Mouse (Mus musculus): ENCODE data around the gene Akap9. TPM values are rescaled to one million over a fixed set of nuclear protein-coding genes. Genes with fewer than 3 reads are reported as not detected.
"Not testable (repeated sequence)": the region's sequence is repeated elsewhere in the genome, so short reads cannot be mapped to it uniquely, and the experiment has no call there.

Gene Akap9
- polyA plus RNA-seq, 1 experiment from 2014 or later, result 327 TPM

- H3K9me3 ChIP-seq (replicated peaks), result no peaks in the 10 kb centered on the region
- no peaks in the 10 kb centered on the region for H3K27me3 ChIP-seq (replicated peaks)
- no peak overlapping the region for H3K4me3 ChIP-seq (replicated peaks)
- no peak overlapping the region for H3K4me2 ChIP-seq
- H3K36me3 ChIP-seq, result peaks cover 59% of the 10 kb centered on the region
- H3K9ac ChIP-seq (replicated peaks), result no peak overlapping the region
- no peak overlapping the region for H3K27ac ChIP-seq (replicated peaks)
- 84% methylated on average over 5 of the region's 5 CpGs for WGBS
- H3K4me1 ChIP-seq, result no peaks in the 10 kb centered on the region
- no peak for ATAC-seq (ENCODE audit: low FRiP score)
Observed at GRCm38 (mm10) chr5:3973764-3974163, 45.9 kb downstream of the Akap9 start.

GRCm38 (mm10) chr5:3974896-3975295 is 47.0 kb downstream of the Akap9 start:
- WGBS, result 67% methylated on average over 6 of the region's 6 CpGs
- Histone ChIP-seq H3K27ac (replicated peaks) (no peak overlapping the region), H3K27me3 (replicated peaks) (no peaks in the 10 kb centered on the region), H3K4me3 (replicated peaks) (no peak overlapping the region), H3K9ac (replicated peaks) (no peak overlapping the region), H3K36me3 (peaks cover 58% of the 10 kb centered on the region), H3K4me2 (no peak overlapping the region), H3K9me3 (replicated peaks) (no peaks in the 10 kb centered on the region), H3K4me1 (no peaks in the 10 kb centered on the region)
- ATAC-seq (ENCODE audit: low FRiP score), result no peak

GRCm38 (mm10) chr5:3976111-3976510 is 48.3 kb downstream of the Akap9 start:
- H3K9me3 ChIP-seq (replicated peaks), result no peaks in the 10 kb centered on the region
- H3K4me1 ChIP-seq, result no peaks in the 10 kb centered on the region
- no peaks in the 10 kb centered on the region for H3K27me3 ChIP-seq (replicated peaks)
- H3K9ac ChIP-seq (replicated peaks), result no peak overlapping the region
- WGBS, result 96% methylated on average over 8 of the region's 8 CpGs
- no peak for ATAC-seq (ENCODE audit: low FRiP score)
- no peak overlapping the region for H3K27ac ChIP-seq (replicated peaks)
- peaks cover 48% of the 10 kb centered on the region for H3K36me3 ChIP-seq
- H3K4me2 ChIP-seq, result no peak overlapping the region
- no peak overlapping the region for H3K4me3 ChIP-seq (replicated peaks)

- H3K9me3 ChIP-seq (replicated peaks), result no peaks in the 10 kb centered on the region
Observed at GRCm38 (mm10) chr5:3977904-3978303, 50.0 kb downstream of the Akap9 start.

GRCm38 (mm10) chr5:3989608-3990007 is 61.8 kb downstream of the Akap9 start:
- Histone ChIP-seq H3K4me2 (no peak overlapping the region), H3K9me3 (replicated peaks) (no peaks in the 10 kb centered on the region), H3K36me3 (peaks cover 38% of the 10 kb centered on the region), H3K4me3 (replicated peaks) (no peak overlapping the region), H3K27me3 (replicated peaks) (no peaks in the 10 kb centered on the region), H3K4me1 (no peaks in the 10 kb centered on the region), H3K27ac (replicated peaks) (no peak overlapping the region), H3K9ac (replicated peaks) (no peak overlapping the region)
- 87% methylated on average over 1 of the region's 1 CpGs for WGBS
- no peak for ATAC-seq (ENCODE audit: low FRiP score)

More at GRCm38 (mm10) chr5:3977904-3978303, 50.0 kb downstream of the Akap9 start:
- no peak overlapping the region for H3K4me3 ChIP-seq (replicated peaks)
- no peak overlapping the region for H3K9ac ChIP-seq (replicated peaks)
- H3K27me3 ChIP-seq (replicated peaks), result no peaks in the 10 kb centered on the region
- 94% methylated on average over 4 of the region's 4 CpGs for WGBS
- no peak for ATAC-seq (ENCODE audit: low FRiP score)
- peaks cover 46% of the 10 kb centered on the region for H3K36me3 ChIP-seq
- no peak overlapping the region for H3K4me2 ChIP-seq
- no peak overlapping the region for H3K27ac ChIP-seq (replicated peaks)
- no peaks in the 10 kb centered on the region for H3K4me1 ChIP-seq

GRCm38 (mm10) chr5:3990499-3990898 is 62.6 kb downstream of the Akap9 start:
- H3K4me1 ChIP-seq, result no peaks in the 10 kb centered on the region
- H3K27ac ChIP-seq (replicated peaks), result no peak overlapping the region
- no peak overlapping the region for H3K4me3 ChIP-seq (replicated peaks)
- WGBS, result 91% methylated on average over 1 of the region's 1 CpGs
- peaks cover 44% of the 10 kb centered on the region for H3K36me3 ChIP-seq
- ATAC-seq (ENCODE audit: low FRiP score), result no peak
- no peak overlapping the region for H3K4me2 ChIP-seq
- H3K9ac ChIP-seq (replicated peaks), result no peak overlapping the region
- H3K9me3 ChIP-seq (replicated peaks), result no peaks in the 10 kb centered on the region
- no peaks in the 10 kb centered on the region for H3K27me3 ChIP-seq (replicated peaks)

- H3K9me3 ChIP-seq (replicated peaks), result no peaks in the 10 kb centered on the region
- H3K4me1 ChIP-seq, result no peaks in the 10 kb centered on the region
- ATAC-seq (ENCODE audit: low FRiP score), result no peak
- WGBS, result 93% methylated on average over 16 of the region's 16 CpGs
- H3K4me2 ChIP-seq, result no peak overlapping the region
- no peak overlapping the region for H3K4me3 ChIP-seq (replicated peaks)
- no peak overlapping the region for H3K27ac ChIP-seq (replicated peaks)
- H3K9ac ChIP-seq (replicated peaks), result no peak overlapping the region
- H3K27me3 ChIP-seq (replicated peaks), result no peaks in the 10 kb centered on the region
- H3K36me3 ChIP-seq, result peaks cover 46% of the 10 kb centered on the region
Observed at GRCm38 (mm10) chr5:4004531-4005469, 76.9 kb downstream of the Akap9 start.

- H3K27me3 ChIP-seq (replicated peaks), result no peaks in the 10 kb centered on the region
- peaks cover 47% of the 10 kb centered on the region for H3K36me3 ChIP-seq
- 95% methylated on average over 3 of the region's 3 CpGs for WGBS
Observed at GRCm38 (mm10) chr5:4006606-4007005, 78.8 kb downstream of the Akap9 start.

GRCm38 (mm10) chr5:4008266-4008665 is 80.4 kb downstream of the Akap9 start:
- Histone ChIP-seq H3K4me2 (no peak overlapping the region), H3K27ac (replicated peaks) (no peak overlapping the region), H3K4me3 (replicated peaks) (no peak overlapping the region), H3K27me3 (replicated peaks) (no peaks in the 10 kb centered on the region), H3K9me3 (replicated peaks) (no peaks in the 10 kb centered on the region), H3K36me3 (peaks cover 55% of the 10 kb centered on the region), H3K9ac (replicated peaks) (no peak overlapping the region), H3K4me1 (no peaks in the 10 kb centered on the region)
- no peak for ATAC-seq (ENCODE audit: low FRiP score)
- WGBS, result 92% methylated on average over 10 of the region's 10 CpGs

More at GRCm38 (mm10) chr5:4006606-4007005, 78.8 kb downstream of the Akap9 start:
- no peak overlapping the region for H3K9ac ChIP-seq (replicated peaks)
- H3K4me3 ChIP-seq (replicated peaks), result no peak overlapping the region
- H3K9me3 ChIP-seq (replicated peaks), result no peaks in the 10 kb centered on the region
- no peak overlapping the region for H3K4me2 ChIP-seq
- H3K4me1 ChIP-seq, result no peaks in the 10 kb centered on the region
- H3K27ac ChIP-seq (replicated peaks), result no peak overlapping the region
- ATAC-seq (ENCODE audit: low FRiP score), result no peak

GRCm38 (mm10) chr5:4009540-4009939 is 81.7 kb downstream of the Akap9 start:
- H3K9ac ChIP-seq (replicated peaks), result no peak overlapping the region
- H3K4me2 ChIP-seq, result no peak overlapping the region
- no peaks in the 10 kb centered on the region for H3K9me3 ChIP-seq (replicated peaks)
- WGBS, result 80% methylated on average over 6 of the region's 6 CpGs
- H3K27ac ChIP-seq (replicated peaks), result no peak overlapping the region
- H3K27me3 ChIP-seq (replicated peaks), result no peaks in the 10 kb centered on the region
- peaks cover 58% of the 10 kb centered on the region for H3K36me3 ChIP-seq
- no peaks in the 10 kb centered on the region for H3K4me1 ChIP-seq
- no peak overlapping the region for H3K4me3 ChIP-seq (replicated peaks)
- ATAC-seq (ENCODE audit: low FRiP score), result no peak

GRCm38 (mm10) chr5:4017646-4018045 is 89.8 kb downstream of the Akap9 start:
- H3K9me3 ChIP-seq (replicated peaks); H3K4me2 ChIP-seq; H3K27ac ChIP-seq (replicated peaks); H3K27me3 ChIP-seq (replicated peaks); H3K4me1 ChIP-seq; ATAC-seq (ENCODE audit: low FRiP score); H3K4me3 ChIP-seq (replicated peaks); H3K9ac ChIP-seq (replicated peaks): not testable (repeated sequence)
- 96% methylated on average over 1 of the region's 1 CpGs for WGBS
- peaks cover 59% of the 10 kb centered on the region for H3K36me3 ChIP-seq

GRCm38 (mm10) chr5:4019377-4019776 is 91.5 kb downstream of the Akap9 start:
- H3K27ac ChIP-seq (replicated peaks), result no peak overlapping the region
- no peak overlapping the region for H3K4me2 ChIP-seq
- peaks cover 4% of the 10 kb centered on the region; the same call in 1 of the 2 replicates for H3K4me1 ChIP-seq
- 92% methylated on average over 4 of the region's 4 CpGs for WGBS
- no peak overlapping the region for H3K4me3 ChIP-seq (replicated peaks)
- no peak for ATAC-seq (ENCODE audit: low FRiP score)
- H3K36me3 ChIP-seq, result peaks cover 44% of the 10 kb centered on the region
- no peaks in the 10 kb centered on the region for H3K27me3 ChIP-seq (replicated peaks)
- no peaks in the 10 kb centered on the region for H3K9me3 ChIP-seq (replicated peaks)
- H3K9ac ChIP-seq (replicated peaks), result no peak overlapping the region

Measured in neural tube, embryonic 15.5 days (tissue).